Mouse (Mus musculus) B cell, adult 2 months (primary cell): ENCODE data around the gene 5730522E02Rik.

Experiments used
- DNase-seq, 2 experiments: peaks; one replicate each; pipeline ENCODE4 v3.0.0; 2022

Gene 5730522E02Rik

GRCm38 (mm10) chr11:25772231-25772630 lies 438.3 kb downstream of the 5730522E02Rik start:
- no peak for DNase-seq

GRCm38 (mm10) chr11:25770991-25771568 lies 439.5 kb downstream of the 5730522E02Rik start:
- no peak for DNase-seq

GRCm38 (mm10) chr11:25767584-25768333 lies 442.8 kb downstream of the 5730522E02Rik start:
- no peak for DNase-seq

GRCm38 (mm10) chr11:25753156-25753899 lies 457.2 kb downstream of the 5730522E02Rik start:
- no peak for DNase-seq

- DNase-seq: no peak
Measured at GRCm38 (mm10) chr11:25752418-25752817, 458.1 kb downstream of the 5730522E02Rik start.

GRCm38 (mm10) chr11:25747098-25747862 lies 463.3 kb downstream of the 5730522E02Rik start:
- no peak for DNase-seq

- no peak for DNase-seq
Measured at GRCm38 (mm10) chr11:25743664-25744063, 466.9 kb downstream of the 5730522E02Rik start.

GRCm38 (mm10) chr11:25737255-25737654 lies 473.3 kb downstream of the 5730522E02Rik start:
- DNase-seq: no peak

- no peak for DNase-seq
Measured at GRCm38 (mm10) chr11:25729476-25729875, 481.1 kb downstream of the 5730522E02Rik start.

GRCm38 (mm10) chr11:25715447-25716321 lies 494.9 kb downstream of the 5730522E02Rik start:
- no peak for DNase-seq

- no peak for DNase-seq
Measured at GRCm38 (mm10) chr11:25710559-25710958, 500.0 kb downstream of the 5730522E02Rik start.

GRCm38 (mm10) chr11:25709892-25710291 lies 500.7 kb downstream of the 5730522E02Rik start:
- no peak for DNase-seq

GRCm38 (mm10) chr11:25704332-25705168 lies 506.0 kb downstream of the 5730522E02Rik start:
- DNase-seq: no peak

- DNase-seq: no peak
Measured at GRCm38 (mm10) chr11:25702791-25703190, 507.8 kb downstream of the 5730522E02Rik start.

GRCm38 (mm10) chr11:25697508-25698193 lies 512.9 kb downstream of the 5730522E02Rik start:
- DNase-seq: no peak

- DNase-seq: no peak
Measured at GRCm38 (mm10) chr11:25696168-25696567, 514.4 kb downstream of the 5730522E02Rik start.

GRCm38 (mm10) chr11:25684731-25685130 lies 525.8 kb downstream of the 5730522E02Rik start:
- DNase-seq: no peak

- no peak for DNase-seq
Measured at GRCm38 (mm10) chr11:25679856-25680255, 530.7 kb downstream of the 5730522E02Rik start.

- DNase-seq: no peak
Measured at GRCm38 (mm10) chr11:25674194-25674593, 536.4 kb downstream of the 5730522E02Rik start.

GRCm38 (mm10) chr11:25670018-25670417 lies 540.5 kb downstream of the 5730522E02Rik start:
- DNase-seq: no peak
